Mouse (Mus musculus) myocyte (in vitro differentiated cells): Measurements from ENCODE around the gene Supt20. TPM values are rescaled to one million over a fixed set of nuclear protein-coding genes. Genes with fewer than 3 reads are reported as not detected.

ENCODE experiments used
- H3K27me3 ChIP-seq: one replicate; pipeline ENCODE4 v1.6.1; 2011; ENCODE audit not compliant: control insufficient read depth, insufficient read depth, insufficient read length
- H3K36me3 ChIP-seq: one replicate; pipeline ENCODE4 v1.6.1; 2011; ENCODE audit not compliant: control insufficient read depth, insufficient read depth
- H3K4me2 ChIP-seq: one replicate; pipeline ENCODE4 v1.6.1; 2011; ENCODE audit warnings: low read depth, control low read depth
- H3K4me3 ChIP-seq: one replicate; pipeline ENCODE4 v1.5.1; 2011; ENCODE audit warnings: mild to moderate bottlenecking, control low read depth, moderate library complexity
- H3K79me2 ChIP-seq: one replicate; pipeline ENCODE4 v1.6.1; 2011; ENCODE audit not compliant: control insufficient read depth, insufficient read depth
- H3ac ChIP-seq: one replicate; pipeline ENCODE4 v1.6.1; 2011; ENCODE audit not compliant: control insufficient read depth, insufficient read length
- CEBPB ChIP-seq: IDR thresholded peaks from 2 replicates; pipeline ENCODE4 v1.6.1; 2011; ENCODE audit warnings: mild to moderate bottlenecking, moderate library complexity; ENCODE audit not compliant: poor library complexity, insufficient read depth, severe bottlenecking
- E2F4 ChIP-seq: IDR thresholded peaks from one replicate; pipeline ENCODE4 v1.6.1; 2011; ENCODE audit warnings: mild to moderate bottlenecking, control low read depth, moderate library complexity; ENCODE audit not compliant: insufficient read depth
- MAX ChIP-seq: IDR thresholded peaks from one replicate; pipeline ENCODE4 v1.6.1; 2011; ENCODE audit warnings: low read depth, mild to moderate bottlenecking, control low read depth
- MYOD1 ChIP-seq, 3 experiments: IDR thresholded peaks; one replicate each; pipeline ENCODE4 v1.6.1; 2011; ENCODE audit warnings: control low read depth in 2 of 3, low read depth in 2 of 3, mild to moderate bottlenecking in 2 of 3, moderate library complexity in 1 of 3; ENCODE audit not compliant: insufficient read length in 2 of 3, control insufficient read depth in 1 of 3
- MYOG ChIP-seq, 3 experiments: IDR thresholded peaks; one replicate each; pipeline ENCODE4 v1.6.1; 2011; ENCODE audit warnings: control low read depth in 2 of 3, low read depth in 2 of 3, mild to moderate bottlenecking in 2 of 3; ENCODE audit not compliant: insufficient read length in 2 of 3, control insufficient read depth in 1 of 3, insufficient read depth in 1 of 3
- POLR2A ChIP-seq: IDR thresholded peaks from one replicate; pipeline ENCODE4 v1.6.1; 2011; ENCODE audit warnings: low read depth, mild to moderate bottlenecking, control low read depth, moderate library complexity; ENCODE audit not compliant: insufficient read length
- POLR2AphosphoS2 ChIP-seq: IDR thresholded peaks from one replicate; pipeline ENCODE4 v1.6.1; 2011; ENCODE audit warnings: low read depth, control low read depth; ENCODE audit not compliant: insufficient read length
- SRF ChIP-seq: IDR thresholded peaks from one replicate; pipeline ENCODE4 v1.6.1; 2011; ENCODE audit warnings: low read depth; ENCODE audit not compliant: control insufficient read depth, insufficient read length
- TCF12 ChIP-seq: IDR thresholded peaks from one replicate; pipeline ENCODE4 v1.6.1; 2011; ENCODE audit warnings: mild to moderate bottlenecking, control low read depth; ENCODE audit not compliant: poor library complexity, insufficient read depth, severe bottlenecking
- USF1 ChIP-seq: IDR thresholded peaks from one replicate; pipeline ENCODE4 v1.6.1; 2011; ENCODE audit warnings: low read depth, mild to moderate bottlenecking, control low read depth, moderate library complexity
- polyA plus RNA-seq: library from polyadenylated mRNA; unstranded; fragments of >200 nt; fragmentation: generic; extraction: Trizol; gene quantifications from one replicate; pipeline ENCODE4 v1.2.1, GENCODE M21; 2012; ENCODE audit warnings: missing spikeins

Gene Supt20
- polyA plus RNA-seq, 1 experiment, result 13.0 TPM

DNA sequence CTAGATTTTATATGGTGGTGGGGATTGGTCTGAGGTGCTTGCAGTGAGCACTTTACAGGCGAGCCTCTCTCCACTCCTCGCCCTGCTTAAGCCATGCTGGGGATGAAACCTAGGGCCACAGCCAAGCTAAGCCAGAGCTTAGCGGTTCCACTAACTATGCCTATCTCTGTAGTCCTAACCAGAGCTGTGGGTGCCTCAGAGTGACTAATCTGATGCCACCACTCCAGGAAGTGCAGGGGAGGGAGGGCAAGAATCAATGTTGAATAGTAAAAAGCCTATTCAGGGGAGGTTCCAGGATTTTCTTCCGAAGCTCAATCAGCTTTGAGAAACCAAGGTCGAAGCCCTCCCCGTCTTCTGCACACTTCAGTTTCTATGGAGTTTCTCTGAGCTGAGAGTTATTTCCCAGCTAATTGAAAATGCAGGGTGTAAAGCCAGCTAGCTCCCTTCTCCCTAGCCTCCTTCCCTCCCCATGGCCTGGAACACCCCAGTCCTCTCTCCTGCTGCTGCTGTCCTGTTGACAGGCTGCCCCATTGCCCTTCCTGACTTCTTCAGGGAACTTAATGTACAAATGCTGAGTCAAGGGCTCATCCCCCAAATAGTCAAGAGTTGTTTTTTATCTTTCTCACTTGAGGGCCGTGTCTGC, 83.5 kb downstream of the Supt20 start:
- TF ChIP-seq TCF12 (no peak), E2F4 (no peak), CEBPB (no peak), MYOG (IDR thresholded peaks at IDR 0.05; ENCODE audit: control insufficient read depth in 1 of 3, insufficient read depth in 1 of 3, insufficient read length in 2 of 3, low read depth in 2 of 3) (no peak), USF1 (no peak), MYOD1 (IDR thresholded peaks at IDR 0.05; ENCODE audit: control insufficient read depth in 1 of 3, insufficient read length in 2 of 3, low read depth in 2 of 3) (no peak), POLR2A (no peak), SRF (no peak), POLR2AphosphoS2 (no peak), MAX (no peak)
- Histone ChIP-seq H3K27me3 (no peaks in the 10 kb centered on the region), H3K4me2 (no peak overlapping the region), H3K79me2 (no peaks in the 10 kb centered on the region), H3K36me3 (no peaks in the 10 kb centered on the region), H3K4me3 (no peak overlapping the region), H3ac (no peak overlapping the region)

Other genes starting within 250 kb of the Supt20 start
- gene Gm21958, start 21.5 kb downstream of the Supt20 start, polyA plus RNA-seq, result not detected
- gene Exosc8, start 42.6 kb downstream of the Supt20 start, polyA plus RNA-seq, result 35.9 TPM
- gene Alg5, start 42.7 kb downstream of the Supt20 start, polyA plus RNA-seq, result 41.5 TPM
- gene Smad9, start 62.8 kb downstream of the Supt20 start, polyA plus RNA-seq, result 0.12 TPM
- gene Rfxap, start 115.0 kb downstream of the Supt20 start, polyA plus RNA-seq, result 24.3 TPM
- gene Sertm1, start 223.1 kb downstream of the Supt20 start, polyA plus RNA-seq, result not detected